12 mouse cellular contexts compared by ENCODE assay signal in the genomic region with DNA sequence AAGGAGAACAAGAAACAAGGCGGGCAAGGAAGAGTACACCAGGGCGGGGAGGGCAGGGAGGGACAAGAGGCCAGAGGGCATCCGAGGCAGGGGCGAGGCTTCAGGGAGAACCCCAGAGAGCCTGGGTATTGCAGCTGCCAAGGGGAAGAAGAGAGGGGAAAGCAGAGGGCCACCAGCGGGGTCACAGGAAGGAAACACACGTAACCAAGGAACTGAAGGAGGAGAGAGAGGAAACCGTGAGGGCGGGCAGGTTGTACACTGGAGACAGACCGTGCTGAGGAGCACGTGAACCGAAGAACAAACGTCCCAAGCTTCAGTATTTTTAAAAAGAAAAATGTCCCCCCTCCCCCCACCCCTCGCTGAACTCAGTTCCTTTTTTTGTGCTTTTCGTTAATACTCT. TPM values are rescaled to one million over a fixed set of nuclear protein-coding genes. Genes with fewer than 3 reads are reported as not detected.
A peak's percentile ranks its signal among the peaks of the same experiment; 100 is the strongest.
DNase-seq lines count a peak whose midpoint lies in the region; ATAC-seq lines count a peak whose summit lies in the region.
"Had no signal": no experiment of that assay in that cellular context is flagged by ENCODE, and none has a peak within 500 bp of the region (broad histone marks: within the 10 kb centered on the region; RNA-seq: fewer than 3 reads in every experiment).

No protein-coding gene starts in this region.

- peaks cover 6% of the 10 kb centered on the region for H3K4me1 ChIP-seq in heart, embryonic 12.5 days (replicated peaks)

- H3K27ac ChIP-seq in heart, embryonic 12.5 days (ENCODE audit: poor library complexity, severe bottlenecking), result no peak overlapping the region
- H3K27ac ChIP-seq: liver, embryonic 15.5 days had no signal

- H3K9ac ChIP-seq in heart, embryonic 12.5 days, result no peak overlapping the region
- H3K9ac ChIP-seq: liver, embryonic 15.5 days had no signal

- 69% methylated on average over 14 of the region's 14 CpGs for WGBS in heart, embryonic 12.5 days

- H3K4me2 ChIP-seq in heart, embryonic 12.5 days, result no peak overlapping the region
- H3K4me2 ChIP-seq: liver, embryonic 15.5 days had no signal

- ATAC-seq in heart, embryonic 12.5 days (ENCODE audit: insufficient number of reproducible peaks, low FRiP score), result no peak
- peak; percentile 85 to 91 for ATAC-seq in hematopoietic stem cell, adult 5-6 weeks (replicated peaks in 1 of 2; ENCODE audit: insufficient read depth in 1 of 2, low FRiP score in 2 of 2, low TSS enrichment in 1 of 2, low read depth in 1 of 2, poor library complexity in 2 of 2, severe bottlenecking in 2 of 2)

- no peak overlapping the region for H3K4me3 ChIP-seq in heart, embryonic 12.5 days
- H3K4me3 ChIP-seq: erythroblast, embryonic 14.5 days; liver, embryonic 15.5 days had no signal

- H3K27me3 ChIP-seq in heart, embryonic 12.5 days (replicated peaks), result no peaks in the 10 kb centered on the region
- H3K27me3 ChIP-seq: liver, embryonic 15.5 days had no signal

- DNase-seq in heart, adult 11 months, result peak; percentile 93
- peak; percentile 71 to 76 for DNase-seq in B cell, adult 2 months
- peak; percentile 28 to 36 for DNase-seq in thymus, adult 18-20 months
- DNase-seq in adrenal gland, postnatal 25 days, result no peak
- DNase-seq in adipocyte (ENCODE audit: low spot score), result no peak
- DNase-seq in gastrocnemius, adult 18-20 months (ENCODE audit: low spot score), result no peak
- DNase-seq: gastrocnemius, postnatal 10 days; heart, postnatal 10 days had no signal

- no peaks in the 10 kb centered on the region for H3K9me3 ChIP-seq in heart, embryonic 12.5 days (replicated peaks)
- H3K9me3 ChIP-seq: liver, embryonic 15.5 days had no signal

- H3K36me3 ChIP-seq in heart, embryonic 12.5 days, result peaks cover 54% of the 10 kb centered on the region

RNA-seq across cellular contexts. Expression of a gene that starts 45.3 kb away (rescaled TPM):
- polyA plus RNA-seq in heart, embryonic 12.5 days (2016; fragmentation: Nextera tagmentation; extraction: Ambion mirVana), result 60.5 and 61.7 TPM in 2 replicates
- 37.5 and 37.9 TPM in 2 replicates for total RNA-seq in hematopoietic stem cell, adult 5-6 weeks (2017)
- 61.5 and 65.3 TPM in 2 replicates for total RNA-seq in adrenal gland, postnatal 25 days (2021)
- total RNA-seq in gastrocnemius, adult 18-20 months (2021), result 10 to 100 TPM; 22.1 to 22.2 TPM

Comparison
In these comparisons a context has a peak if more than half of its experiments do, and no peak if none do; other contexts are left out.
1. DNase-seq: peak in heart, adult 11 months (single experiment), B cell, adult 2 months (2 of 2) and thymus, adult 18-20 months (2 of 2); none in adrenal gland, postnatal 25 days (single experiment), adipocyte (single experiment) and gastrocnemius, adult 18-20 months (single experiment).